Mouse (Mus musculus) neural tube, embryonic 12.5 days (tissue): ENCODE measurements around the gene Hoxc9. TPM values are rescaled to one million over a fixed set of nuclear protein-coding genes. Genes with fewer than 3 reads are reported as not detected.

Experiments
- ATAC-seq: fragments of 200-750 bp; cut with Nextera tagmentation; 2 replicates; pipeline ENCODE4 v1.8.0; 2017; ENCODE audit warnings: low read depth, mild to moderate bottlenecking, moderate TSS enrichment, moderate library complexity; ENCODE audit not compliant: low FRiP score
- H3K27ac ChIP-seq: fragments of 300-500 bp; sonication (generic); 2 replicates; pipeline ENCODE4 v1.5.1; 2016
- H3K27me3 ChIP-seq: fragments of 300-500 bp; sonication (generic); replicated peaks from 2 replicates; pipeline ENCODE4 v1.6.1; 2016; ENCODE audit warnings: mild to moderate bottlenecking
- H3K36me3 ChIP-seq: fragments of 300-500 bp; sonication (generic); 2 replicates; pipeline ENCODE4 v1.6.1; 2016; ENCODE audit warnings: mild to moderate bottlenecking
- H3K4me1 ChIP-seq: fragments of 300-500 bp; sonication (generic); 2 replicates; pipeline ENCODE4 v1.6.1; 2016
- H3K4me2 ChIP-seq: fragments of 300-500 bp; sonication (generic); replicated peaks from 2 replicates; pipeline ENCODE4 v1.6.1; 2016; ENCODE audit warnings: mild to moderate bottlenecking
- H3K4me3 ChIP-seq: fragments of 300-500 bp; sonication (generic); 2 replicates; pipeline ENCODE4 v1.5.1; 2016
- H3K9ac ChIP-seq: fragments of 300-500 bp; sonication (generic); 2 replicates; pipeline ENCODE4 v1.6.1; 2016; ENCODE audit warnings: mild to moderate bottlenecking
- H3K9me3 ChIP-seq: fragments of 300-500 bp; sonication (generic); 2 replicates; pipeline ENCODE4 v1.6.1; 2016; ENCODE audit warnings: mild to moderate bottlenecking
- WGBS: fragments of 180-500 bp; shearing (Covaris S2); methylation state at CpG from one replicate; pipeline ENCODE4 v1.1.7; 2016; 5-methylcytosine and 5-hydroxymethylcytosine counted together
- polyA plus RNA-seq: library from polyadenylated mRNA; unstranded; fragments of >200 nt; fragmentation: Nextera tagmentation; extraction: Ambion mirVana; gene quantifications from 2 replicates; pipeline ENCODE4 v1.2.1, GENCODE M21; 2016

Gene Hoxc9
- polyA plus RNA-seq, 1 experiment from 2014 or later = 47.4 TPM

DNA sequence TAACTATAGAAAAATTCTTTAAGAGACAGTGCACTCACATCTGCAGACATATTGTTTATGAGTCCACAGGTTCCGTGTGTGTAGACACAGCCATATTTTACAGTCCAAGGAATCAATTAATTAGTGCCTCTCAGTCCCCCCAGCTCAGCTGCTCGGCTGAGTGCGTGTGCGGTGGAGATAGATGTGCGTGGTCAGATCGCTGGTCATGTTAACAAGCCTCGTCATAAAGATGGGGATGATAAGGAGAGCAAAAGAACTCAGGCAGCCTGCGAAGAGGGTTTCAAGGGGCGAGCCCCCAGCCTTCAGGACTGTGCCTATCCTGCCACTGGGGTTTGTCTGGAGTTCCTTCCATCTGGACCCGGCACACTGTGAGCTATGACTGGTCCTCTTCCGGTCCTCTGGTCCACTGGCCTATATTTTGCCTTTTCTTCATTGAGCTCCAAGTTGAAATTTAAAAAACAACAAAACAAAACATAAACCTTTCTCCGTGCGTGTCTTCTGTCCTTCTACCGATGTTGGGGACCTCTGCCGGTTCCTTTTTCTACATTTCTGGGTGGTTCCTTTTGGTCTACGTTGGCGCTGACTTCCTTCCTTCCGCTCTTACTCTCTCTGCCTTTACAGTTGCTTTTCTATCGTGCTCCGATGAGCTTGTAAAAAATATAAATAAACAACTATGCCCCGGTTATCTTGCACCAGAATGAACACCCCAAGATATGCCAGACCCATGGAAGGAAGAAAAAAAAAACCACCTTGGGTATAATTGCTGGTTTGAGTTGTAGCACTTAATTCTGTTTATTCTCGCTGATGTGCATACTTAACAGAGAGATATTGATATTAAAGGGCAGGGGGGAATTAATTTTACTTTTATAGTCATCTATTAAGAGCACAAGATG is 30.8 kb upstream of the Hoxc9 start:
- no peak for ATAC-seq
- Histone ChIP-seq H3K4me1 (peaks cover 10% of the 10 kb centered on the region; the same call in 1 of the 2 replicates), H3K4me3 (peak overlapping the region; percentile 16; the same call in 1 of the 2 replicates), H3K36me3 (no peaks in the 10 kb centered on the region), H3K27ac (no peak overlapping the region), H3K27me3 (peaks cover 98% of the 10 kb centered on the region), H3K9me3 (no peaks in the 10 kb centered on the region), H3K4me2 (peak overlapping the region; percentile 47), H3K9ac (0 out of 2 replicates have a peak overlapping the region, but pooled peaks have one; percentile 19)
- WGBS = 7% methylated on average over 22 of the region's 22 CpGs

DNA sequence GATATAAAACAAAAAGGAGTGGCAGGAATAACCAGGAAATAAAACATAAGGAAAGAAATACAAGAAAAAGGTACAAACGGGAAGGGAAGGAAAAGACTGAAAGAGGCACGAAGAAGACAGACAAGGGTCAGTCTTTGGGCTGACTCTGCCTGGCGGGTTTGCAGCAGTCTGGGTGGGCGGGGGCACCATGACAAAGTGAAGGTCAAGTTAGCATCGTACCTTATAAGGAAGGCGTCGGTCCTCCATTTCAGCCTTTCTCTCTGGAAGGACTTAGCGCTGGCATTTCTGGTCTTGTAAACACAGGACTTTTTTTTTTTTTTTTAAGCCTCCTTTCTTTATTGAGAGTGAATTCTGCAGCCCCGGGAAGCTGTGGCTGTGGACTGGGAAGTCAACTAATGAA is 29.0 kb upstream of the Hoxc9 start:
- Histone ChIP-seq H3K9ac (peak overlapping the region; percentile 53), H3K27me3 (peaks cover 98% of the 10 kb centered on the region), H3K36me3 (no peaks in the 10 kb centered on the region), H3K4me2 (peak overlapping the region; percentile 50), H3K27ac (no peak overlapping the region), H3K4me1 (peaks cover 9% of the 10 kb centered on the region; the same call in 1 of the 2 replicates), H3K4me3 (peak overlapping the region; percentile 13; the same call in 1 of the 2 replicates), H3K9me3 (no peaks in the 10 kb centered on the region)
- under 1% methylated on average over 9 of the region's 9 CpGs for WGBS
- no peak for ATAC-seq

DNA sequence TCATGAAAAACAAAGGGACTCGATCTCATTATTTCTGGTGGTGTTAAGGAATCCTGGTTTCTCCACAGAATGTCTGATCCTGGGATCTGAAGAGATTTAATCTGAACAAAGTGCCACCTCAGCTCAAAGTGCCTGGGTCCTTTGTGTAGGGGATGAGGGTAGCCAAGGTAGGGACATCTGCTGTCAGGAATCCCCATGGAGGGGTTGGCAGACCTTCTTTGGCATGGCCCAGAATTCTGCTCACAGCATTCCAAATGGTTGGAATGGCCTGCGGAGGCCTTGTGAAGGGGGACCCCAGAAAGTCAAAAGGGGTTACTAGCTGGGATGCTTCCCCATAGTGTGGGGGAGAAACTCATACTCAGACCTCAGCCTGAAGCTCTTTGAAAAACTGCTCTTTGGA is 27.4 kb upstream of the Hoxc9 start:
- Histone ChIP-seq H3K4me2 (peak overlapping the region; percentile 50), H3K9ac (peak overlapping the region; percentile 53)
- ATAC-seq = no peak

DNA sequence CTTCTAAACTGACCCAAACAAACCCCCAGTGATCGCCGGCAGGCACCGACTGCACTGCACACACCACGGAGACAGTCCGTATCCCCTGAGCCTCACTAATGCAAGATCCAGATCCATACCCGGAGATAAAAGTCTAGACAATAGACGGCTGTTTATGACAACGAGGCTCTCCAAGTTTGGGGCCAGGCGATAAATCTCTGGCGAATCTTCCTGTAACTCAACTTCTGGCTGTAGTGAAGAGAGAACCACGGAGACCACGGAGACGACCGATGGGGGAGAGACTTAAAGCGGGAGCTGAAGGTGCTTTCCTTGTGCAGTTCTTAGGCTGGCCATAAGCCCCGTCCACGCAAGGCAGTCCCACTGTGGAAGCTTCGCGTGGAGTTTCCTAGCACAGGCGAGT is 26.5 kb upstream of the Hoxc9 start:
- peaks cover 97% of the 10 kb centered on the region for H3K27me3 ChIP-seq
- H3K27ac ChIP-seq = no peak overlapping the region
- no peaks in the 10 kb centered on the region for H3K36me3 ChIP-seq
- WGBS = under 1% methylated on average over 20 of the region's 20 CpGs
- no peaks in the 10 kb centered on the region for H3K9me3 ChIP-seq
- H3K9ac ChIP-seq = peak overlapping the region; percentile 53
- no peak for ATAC-seq
- H3K4me3 ChIP-seq = peak overlapping the region; percentile 20
- H3K4me2 ChIP-seq = peak overlapping the region; percentile 50
- no peaks in the 10 kb centered on the region for H3K4me1 ChIP-seq

More for the DNA sequence above, 27.4 kb upstream of the Hoxc9 start:
- WGBS = 13% methylated on average over 2 of the region's 2 CpGs
- Histone ChIP-seq H3K36me3 (no peaks in the 10 kb centered on the region), H3K9me3 (no peaks in the 10 kb centered on the region), H3K27me3 (peaks cover 98% of the 10 kb centered on the region), H3K4me3 (peak overlapping the region; percentile 20), H3K4me1 (no peaks in the 10 kb centered on the region), H3K27ac (peak overlapping the region; percentile 43; the same call in 1 of the 2 replicates)

DNA sequence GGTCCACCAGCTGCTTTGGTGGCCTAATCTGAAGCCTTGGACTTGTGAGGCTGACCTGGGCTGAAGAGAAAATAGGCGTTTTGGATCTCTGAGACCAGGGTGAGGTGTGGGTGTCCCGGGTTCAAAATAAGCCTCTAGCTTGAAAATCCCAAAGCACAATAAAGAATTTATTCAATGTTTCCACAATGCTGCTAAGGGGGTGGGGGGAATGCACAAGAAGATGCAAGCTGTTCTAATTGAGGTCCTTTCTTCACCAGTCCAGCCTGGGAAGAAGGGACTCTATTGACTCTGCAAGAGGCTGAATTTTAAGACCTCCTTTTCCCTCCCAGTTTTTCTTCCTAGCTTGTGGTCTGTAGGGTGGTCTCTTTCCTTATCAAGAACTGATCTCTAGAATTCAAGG is 25.4 kb upstream of the Hoxc9 start:
- Histone ChIP-seq H3K9me3 (no peaks in the 10 kb centered on the region), H3K36me3 (no peaks in the 10 kb centered on the region), H3K4me2 (peak overlapping the region; percentile 50), H3K27ac (peak overlapping the region; percentile 20), H3K4me3 (peak overlapping the region; percentile 21; the same call in 1 of the 2 replicates), H3K27me3 (peaks cover 97% of the 10 kb centered on the region), H3K9ac (peak overlapping the region; percentile 53), H3K4me1 (no peaks in the 10 kb centered on the region)
- 6% methylated on average over 2 of the region's 2 CpGs for WGBS
- ATAC-seq = no peak

DNA sequence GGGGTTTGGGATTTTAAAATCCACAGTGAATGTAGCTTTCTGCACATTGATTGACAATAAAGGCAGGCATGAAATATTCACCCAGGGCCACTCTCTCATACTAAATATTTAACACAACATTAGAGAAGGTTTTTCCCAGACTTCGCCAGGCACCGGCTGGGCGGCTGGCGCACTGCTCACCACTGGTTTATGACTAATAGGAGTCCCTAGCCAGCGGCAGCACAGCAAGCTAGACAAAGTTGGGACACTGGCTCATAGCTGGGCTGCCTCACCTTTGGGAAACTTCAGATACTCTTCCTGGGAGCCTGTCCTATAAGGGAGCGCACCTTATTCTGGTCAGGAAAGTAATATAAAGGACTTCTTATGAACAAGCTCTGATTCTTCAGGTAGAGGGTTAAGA is 22.7 kb upstream of the Hoxc9 start:
- Histone ChIP-seq H3K4me1 (no peaks in the 10 kb centered on the region), H3K9me3 (no peaks in the 10 kb centered on the region), H3K27ac (no peak overlapping the region), H3K4me2 (peak overlapping the region; percentile 50), H3K4me3 (peak overlapping the region; percentile 14; the same call in 1 of the 2 replicates), H3K9ac (0 out of 2 replicates have a peak overlapping the region, but pooled peaks have one; percentile 29), H3K36me3 (no peaks in the 10 kb centered on the region), H3K27me3 (peaks cover 95% of the 10 kb centered on the region)
- no peak for ATAC-seq
- under 1% methylated on average over 6 of the region's 6 CpGs for WGBS

DNA sequence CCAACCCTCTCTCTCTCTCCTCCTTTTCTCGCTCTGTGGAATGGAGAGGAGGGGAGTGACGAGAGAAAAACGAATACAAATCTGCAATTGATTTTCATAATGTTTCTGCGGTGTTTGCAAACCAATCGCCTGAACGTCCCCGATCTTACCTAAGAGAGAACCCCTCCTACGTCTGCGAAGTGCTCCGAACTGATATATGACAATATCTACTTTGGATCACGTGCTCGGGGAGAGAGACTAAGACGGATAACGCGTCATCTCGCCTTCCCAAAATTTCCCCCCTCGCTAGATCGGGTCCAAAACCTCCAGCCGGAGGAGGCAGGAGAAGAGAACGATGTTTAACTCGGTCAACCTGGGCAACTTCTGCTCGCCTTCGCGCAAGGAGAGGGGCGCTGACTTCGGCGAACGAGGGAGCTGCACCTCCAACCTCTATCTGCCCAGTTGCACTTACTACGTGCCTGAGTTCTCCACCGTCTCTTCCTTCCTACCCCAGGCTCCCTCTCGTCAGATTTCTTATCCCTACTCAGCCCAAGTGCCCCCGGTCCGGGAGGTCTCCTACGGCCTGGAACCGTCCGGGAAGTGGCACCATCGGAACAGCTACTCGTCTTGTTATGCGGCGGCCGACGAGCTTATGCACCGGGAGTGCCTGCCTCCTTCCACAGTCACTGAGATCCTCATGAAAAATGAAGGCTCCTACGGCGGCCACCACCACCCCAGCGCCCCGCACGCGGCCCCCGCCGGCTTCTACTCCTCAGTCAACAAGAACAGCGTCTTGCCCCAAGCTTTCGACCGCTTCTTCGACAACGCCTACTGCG is 21.8 kb upstream of the Hoxc9 start, which contains the start of gene Hoxc11:
Hoxc11 (plus strand) TSS at position 236 of the 815 bp plus-strand sequence.
- peak; percentile 54; the same call in 1 of the 2 replicates for ATAC-seq
- H3K4me2 ChIP-seq = peak within 1 kb of the TSS; percentile 50
- H3K4me1 ChIP-seq = no peaks in the 10 kb centered on the region
- H3K9me3 ChIP-seq = no peaks in the 10 kb centered on the region
- under 1% methylated on average over 57 of the region's 57 CpGs for WGBS
- H3K9ac ChIP-seq = peak within 1 kb of the TSS; percentile 69
- peak within 1 kb of the TSS; percentile 45 for H3K4me3 ChIP-seq
- H3K27me3 ChIP-seq = peaks cover 93% of the 10 kb centered on the region
- peak within 1 kb of the TSS; percentile 50 for H3K27ac ChIP-seq
- H3K36me3 ChIP-seq = no peaks in the 10 kb centered on the region

DNA sequence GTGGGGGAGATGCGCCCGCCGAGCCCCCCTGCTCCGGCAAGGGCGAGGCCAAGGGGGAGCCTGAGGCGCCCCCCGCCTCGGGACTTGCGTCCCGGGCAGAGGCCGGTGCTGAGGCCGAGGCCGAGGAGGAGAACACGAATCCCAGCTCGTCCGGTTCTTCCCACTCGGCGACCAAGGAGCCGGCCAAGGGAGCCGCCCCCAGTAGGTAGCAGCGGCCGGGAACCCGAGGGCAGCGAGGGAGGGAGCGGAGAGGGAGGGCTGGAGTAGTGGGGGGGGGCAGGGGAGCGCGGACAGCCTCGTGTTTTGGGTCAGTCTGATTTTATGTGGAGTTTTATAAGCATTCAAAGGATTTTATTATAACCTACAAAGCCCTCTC is 21.2 kb upstream of the Hoxc9 start:
- H3K36me3 ChIP-seq = no peaks in the 10 kb centered on the region
- peak overlapping the region; percentile 50 for H3K27ac ChIP-seq
- ATAC-seq = no peak; the same call in 1 of the 2 replicates
- no peaks in the 10 kb centered on the region for H3K4me1 ChIP-seq
- H3K27me3 ChIP-seq = peaks cover 93% of the 10 kb centered on the region
- peak overlapping the region; percentile 45 for H3K4me3 ChIP-seq
- WGBS = under 1% methylated on average over 28 of the region's 28 CpGs
- peak overlapping the region; percentile 69 for H3K9ac ChIP-seq
- H3K4me2 ChIP-seq = peak overlapping the region; percentile 50
- no peaks in the 10 kb centered on the region for H3K9me3 ChIP-seq

DNA sequence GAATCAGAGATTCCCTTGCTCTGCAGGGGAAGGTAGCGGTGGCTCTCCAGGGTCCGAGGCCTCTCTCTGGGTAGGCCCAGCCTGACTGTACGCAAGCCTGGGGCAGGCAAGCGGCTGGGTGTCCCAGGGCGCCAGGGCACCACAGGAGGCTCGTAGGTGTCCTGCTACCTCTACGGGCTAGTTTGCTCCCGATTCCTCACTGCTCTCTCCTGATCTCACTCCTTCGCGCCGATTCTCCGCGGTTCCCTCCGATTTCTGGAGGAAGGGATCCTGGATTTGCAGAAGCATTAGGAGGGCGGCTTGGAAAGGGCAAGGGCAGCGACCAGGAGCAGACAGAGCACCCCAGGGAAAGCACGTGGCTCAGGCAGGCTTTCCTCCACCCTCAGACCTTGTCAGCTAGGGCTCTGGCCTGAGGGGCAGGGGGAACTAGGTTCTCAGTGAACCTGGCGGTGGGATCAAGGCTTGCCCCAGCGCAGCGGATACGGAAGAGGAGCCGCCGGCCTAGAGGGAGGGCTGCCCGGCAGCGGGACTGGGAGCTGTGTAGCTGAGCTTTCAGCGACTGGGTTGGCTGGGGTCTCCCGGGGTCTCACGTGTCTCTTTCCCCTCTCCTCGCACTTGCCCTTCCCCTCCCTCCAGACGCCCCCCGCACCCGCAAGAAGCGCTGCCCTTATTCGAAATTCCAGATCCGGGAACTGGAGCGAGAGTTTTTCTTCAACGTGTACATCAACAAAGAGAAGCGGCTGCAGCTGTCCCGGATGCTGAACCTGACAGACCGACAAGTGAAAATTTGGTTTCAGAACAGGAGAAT is 20.2 kb upstream of the Hoxc9 start:
- no peak overlapping the region; the same call in 1 of the 2 replicates for H3K27ac ChIP-seq
- peak overlapping the region; percentile 50 for H3K4me2 ChIP-seq
- H3K27me3 ChIP-seq = peaks cover 92% of the 10 kb centered on the region
- peak overlapping the region; percentile 69 for H3K9ac ChIP-seq
- ATAC-seq = no peak
- peak overlapping the region; percentile 45 for H3K4me3 ChIP-seq
- H3K9me3 ChIP-seq = no peaks in the 10 kb centered on the region
- no peaks in the 10 kb centered on the region for H3K36me3 ChIP-seq
- WGBS = under 1% methylated on average over 39 of the region's 40 CpGs
- no peaks in the 10 kb centered on the region for H3K4me1 ChIP-seq

DNA sequence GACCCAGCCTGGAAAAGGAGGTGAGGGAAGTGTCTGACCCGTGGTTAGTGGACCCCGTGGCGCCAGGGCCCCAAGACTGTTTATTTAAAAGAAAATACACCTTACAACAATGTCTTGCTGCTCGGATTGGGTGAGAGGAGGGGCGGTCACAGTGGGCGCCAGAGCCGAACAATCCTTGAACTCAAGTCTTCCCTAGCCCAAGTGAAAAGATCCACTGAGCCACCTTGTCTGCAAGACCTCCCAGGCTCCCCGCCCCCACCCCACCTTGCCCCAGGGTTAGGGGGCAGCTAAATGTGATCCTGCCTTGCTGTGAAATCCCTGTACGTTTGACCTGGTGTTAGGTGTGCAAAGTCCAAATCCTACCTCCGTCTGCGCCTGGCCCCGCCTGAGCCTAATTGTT is 19.3 kb upstream of the Hoxc9 start:
- ATAC-seq = no peak
- no peaks in the 10 kb centered on the region for H3K9me3 ChIP-seq
- peak overlapping the region; percentile 50 for H3K4me2 ChIP-seq
- peak overlapping the region; percentile 69 for H3K9ac ChIP-seq
- peak overlapping the region; percentile 45 for H3K4me3 ChIP-seq
- no peaks in the 10 kb centered on the region for H3K4me1 ChIP-seq
- H3K36me3 ChIP-seq = no peaks in the 10 kb centered on the region
- WGBS = 2% methylated on average over 12 of the region's 12 CpGs
- peaks cover 92% of the 10 kb centered on the region for H3K27me3 ChIP-seq
- H3K27ac ChIP-seq = 0 out of 2 replicates have a peak overlapping the region, but pooled peaks have one; percentile 10

DNA sequence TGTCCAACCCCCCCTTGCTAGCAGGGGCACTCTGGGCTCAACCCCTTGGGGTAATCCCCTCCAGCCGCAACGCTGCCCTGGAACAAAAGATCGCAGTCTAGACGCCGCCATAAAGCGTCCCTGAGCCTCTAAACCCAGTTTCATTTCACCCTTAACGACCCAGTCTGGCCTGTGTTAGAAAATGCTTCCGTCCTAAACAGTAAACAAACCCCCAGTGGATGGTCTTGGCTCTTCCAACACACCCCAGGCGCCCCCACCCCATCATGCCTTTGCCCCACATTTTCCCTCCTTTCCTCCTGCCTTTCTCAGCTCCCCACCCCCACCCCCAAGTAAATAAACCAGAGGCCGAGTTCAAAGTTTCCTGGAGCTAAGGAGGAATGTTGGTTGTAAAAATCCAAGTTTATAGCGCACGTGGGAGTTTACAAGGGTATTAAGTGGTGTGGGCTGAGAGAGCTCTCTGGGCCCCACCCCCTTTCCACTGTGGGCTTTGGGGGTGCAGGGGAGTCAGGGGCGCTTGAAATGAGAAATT is 16.5 kb upstream of the Hoxc9 start:
- peak overlapping the region; percentile 54 for H3K4me2 ChIP-seq

More for the DNA sequence above, 16.5 kb upstream of the Hoxc9 start:
- H3K27me3 ChIP-seq = peaks cover 88% of the 10 kb centered on the region
- H3K36me3 ChIP-seq = no peaks in the 10 kb centered on the region
- H3K9me3 ChIP-seq = no peaks in the 10 kb centered on the region
- peak overlapping the region; percentile 52 for H3K9ac ChIP-seq
- H3K4me3 ChIP-seq = peak overlapping the region; percentile 15
- WGBS = under 1% methylated on average over 13 of the region's 13 CpGs
- no peaks in the 10 kb centered on the region; the same call in 1 of the 2 replicates for H3K4me1 ChIP-seq
- peak overlapping the region; percentile 33; the same call in 1 of the 2 replicates for H3K27ac ChIP-seq
- no peak for ATAC-seq
